Mouse (Mus musculus): ENCODE measurements around the gene Pard3.

Pard3 gene

GRCm38 (mm10) chr8:127181246-127181645 is 117.6 kb downstream of the Pard3 start:
- no peak for DNase-seq (ENCODE audit: extremely low spot score)

- no peak for DNase-seq (ENCODE audit: extremely low spot score)
Measured at GRCm38 (mm10) chr8:127182065-127182464, 118.4 kb downstream of the Pard3 start.

DNA sequence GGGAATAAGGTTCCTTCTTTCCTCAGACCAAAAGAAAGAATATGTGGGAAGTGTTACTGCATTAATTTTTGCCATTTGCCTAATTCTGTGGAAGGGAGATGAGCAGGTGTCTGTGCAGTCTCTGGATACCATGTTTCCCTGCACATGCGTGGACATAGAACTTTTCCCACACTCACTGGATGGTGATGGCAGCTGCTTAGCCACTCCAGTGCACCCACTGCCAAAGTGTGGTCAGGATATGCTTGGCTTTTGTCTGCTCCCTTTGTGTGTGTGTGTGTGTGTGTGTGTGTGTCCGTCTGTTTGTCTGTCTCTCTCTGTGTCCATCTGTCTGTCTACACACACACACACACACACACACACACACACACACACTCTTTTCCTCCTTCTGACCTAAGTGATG is 119.8 kb downstream of the Pard3 start:
- no peak for DNase-seq (ENCODE audit: extremely low spot score)

DNA sequence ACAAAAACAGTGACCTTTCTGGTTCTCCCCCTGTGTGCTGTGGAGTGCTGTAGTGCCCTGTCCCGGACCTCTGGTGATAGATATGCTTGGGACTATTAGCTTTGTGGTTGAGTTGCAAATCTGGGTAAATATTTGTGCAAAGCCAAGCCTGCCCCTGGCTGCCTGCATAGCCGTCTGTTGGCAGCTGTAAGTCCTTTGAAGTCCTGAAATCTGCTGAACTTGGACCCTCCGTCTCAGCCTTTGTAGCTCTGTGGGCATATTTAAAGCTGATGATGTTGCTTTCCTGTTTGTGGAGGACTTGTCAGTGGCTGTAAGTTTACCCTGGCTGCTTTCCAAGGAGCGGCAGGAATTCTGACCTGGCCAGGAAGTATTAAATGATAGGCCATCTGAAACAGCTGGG is 120.3 kb downstream of the Pard3 start:
- DNase-seq (ENCODE audit: extremely low spot score): no peak

- no peak for DNase-seq (ENCODE audit: extremely low spot score)
Measured at GRCm38 (mm10) chr8:127185897-127186296, 122.2 kb downstream of the Pard3 start.

DNA sequence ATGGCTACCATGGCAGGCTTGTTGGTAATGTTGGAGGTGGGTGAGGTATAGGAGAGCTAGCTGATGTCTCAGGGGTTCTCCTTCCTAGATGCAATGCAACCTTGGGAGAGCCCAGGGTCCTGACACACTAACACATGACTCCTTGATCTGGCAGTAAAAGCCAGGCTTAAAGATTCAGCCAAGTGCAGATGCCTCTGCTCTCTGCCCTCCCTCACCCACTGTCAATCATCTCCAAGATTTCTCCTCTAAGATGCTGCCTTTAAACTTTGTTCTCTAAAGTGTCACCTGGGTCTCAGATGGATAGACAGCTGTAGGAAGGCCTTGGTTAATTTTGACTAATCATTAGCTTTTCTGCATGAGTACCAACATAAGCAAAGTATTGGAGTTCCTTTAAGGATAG is 125.0 kb downstream of the Pard3 start:
- no peak for DNase-seq (ENCODE audit: extremely low spot score)

GRCm38 (mm10) chr8:127190350-127190749 is 126.7 kb downstream of the Pard3 start:
- peak; percentile 44 for DNase-seq (ENCODE audit: extremely low spot score)

DNA sequence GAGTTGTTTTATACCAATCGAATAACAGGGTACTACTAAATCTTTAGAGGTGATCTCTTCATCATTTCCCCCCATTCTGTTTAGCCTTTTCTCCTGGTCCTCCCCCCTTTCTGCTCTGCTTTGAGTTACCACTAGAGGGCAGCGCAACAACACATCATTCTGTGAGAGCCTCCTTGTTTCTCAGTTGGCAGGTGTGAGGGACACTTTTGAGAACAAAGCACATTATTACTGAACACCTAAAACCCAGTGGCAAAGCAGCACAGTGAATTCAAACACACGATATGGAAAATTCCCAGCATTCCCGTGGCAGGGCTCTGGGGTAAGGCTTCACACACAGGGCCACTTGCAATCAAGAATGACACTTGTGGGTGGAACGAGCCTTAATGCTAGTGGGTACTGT is 127.7 kb downstream of the Pard3 start:
- DNase-seq (ENCODE audit: extremely low spot score): peak; percentile 49

DNA sequence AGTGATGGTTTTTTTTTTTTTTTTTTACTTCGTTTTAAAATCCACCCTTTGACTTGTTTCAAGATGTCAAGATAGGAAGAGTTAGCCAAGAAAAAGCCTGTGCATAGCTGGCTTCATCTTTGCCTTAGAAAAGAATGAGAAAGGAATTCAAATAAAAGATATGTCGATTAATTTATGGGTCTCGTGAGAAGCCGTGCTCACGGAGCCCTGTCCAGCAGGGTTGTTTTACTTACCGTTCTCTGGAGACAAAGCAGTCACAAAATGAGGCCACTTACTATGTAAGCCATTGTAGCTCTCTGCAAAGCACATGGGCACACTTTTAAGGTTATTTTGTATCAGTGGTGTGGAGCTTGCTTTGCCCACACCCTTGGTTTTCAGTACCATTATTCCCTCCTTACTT is 128.1 kb downstream of the Pard3 start:
- no peak for DNase-seq (ENCODE audit: extremely low spot score)

GRCm38 (mm10) chr8:127192331-127192730 is 128.6 kb downstream of the Pard3 start:
- no peak for DNase-seq (ENCODE audit: extremely low spot score)

DNA sequence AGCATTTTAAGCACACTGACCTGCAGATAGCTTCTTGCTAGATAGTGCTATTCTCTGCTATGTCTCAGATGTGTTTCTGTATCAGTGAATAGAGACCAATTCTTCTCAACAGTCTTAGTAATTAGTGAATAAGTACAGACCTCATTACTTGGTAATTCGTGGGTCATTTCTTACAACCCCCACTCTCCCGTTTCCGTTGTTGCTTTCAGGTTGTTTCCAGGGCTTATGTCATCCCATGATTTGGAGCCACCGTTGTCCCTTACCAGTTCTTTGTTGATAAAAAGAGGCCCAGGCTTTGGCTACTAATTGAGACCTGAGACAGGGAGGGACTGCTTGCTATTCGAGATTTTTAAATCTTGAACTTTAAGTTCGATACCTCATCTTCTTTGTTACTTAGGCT is 129.7 kb downstream of the Pard3 start:
- DNase-seq (ENCODE audit: extremely low spot score): no peak

DNA sequence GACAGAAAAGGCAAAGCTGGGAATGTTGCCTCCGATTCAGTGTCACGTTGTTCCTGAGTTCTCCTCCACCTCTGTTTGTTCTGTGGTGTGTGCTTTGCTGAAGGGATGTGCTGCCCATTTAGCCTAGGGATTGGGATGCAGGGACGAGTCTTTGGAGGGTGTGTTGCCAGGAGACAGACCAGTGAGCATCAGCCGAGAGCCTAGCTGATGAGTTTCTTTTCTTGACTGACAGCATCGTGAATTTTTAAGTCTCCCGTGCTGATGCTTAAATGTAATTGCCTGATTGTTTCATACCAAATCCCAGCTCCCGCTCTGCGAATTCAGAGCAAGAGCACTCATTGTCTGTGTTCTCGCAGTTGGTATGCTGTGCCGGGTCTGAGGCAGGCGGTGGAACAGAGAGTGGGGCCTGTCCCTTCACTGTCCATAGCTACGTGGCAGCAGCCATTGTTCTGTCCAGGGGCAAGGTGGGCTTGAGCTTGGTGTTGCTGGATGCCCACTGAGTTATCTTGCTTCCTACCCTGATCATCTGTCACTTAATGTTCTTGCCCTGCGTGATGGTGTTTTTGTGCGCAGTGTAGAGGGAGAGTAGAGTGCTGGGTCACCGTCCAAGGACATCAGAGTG is 131.2 kb downstream of the Pard3 start:
- DNase-seq (ENCODE audit: extremely low spot score): no peak

DNA sequence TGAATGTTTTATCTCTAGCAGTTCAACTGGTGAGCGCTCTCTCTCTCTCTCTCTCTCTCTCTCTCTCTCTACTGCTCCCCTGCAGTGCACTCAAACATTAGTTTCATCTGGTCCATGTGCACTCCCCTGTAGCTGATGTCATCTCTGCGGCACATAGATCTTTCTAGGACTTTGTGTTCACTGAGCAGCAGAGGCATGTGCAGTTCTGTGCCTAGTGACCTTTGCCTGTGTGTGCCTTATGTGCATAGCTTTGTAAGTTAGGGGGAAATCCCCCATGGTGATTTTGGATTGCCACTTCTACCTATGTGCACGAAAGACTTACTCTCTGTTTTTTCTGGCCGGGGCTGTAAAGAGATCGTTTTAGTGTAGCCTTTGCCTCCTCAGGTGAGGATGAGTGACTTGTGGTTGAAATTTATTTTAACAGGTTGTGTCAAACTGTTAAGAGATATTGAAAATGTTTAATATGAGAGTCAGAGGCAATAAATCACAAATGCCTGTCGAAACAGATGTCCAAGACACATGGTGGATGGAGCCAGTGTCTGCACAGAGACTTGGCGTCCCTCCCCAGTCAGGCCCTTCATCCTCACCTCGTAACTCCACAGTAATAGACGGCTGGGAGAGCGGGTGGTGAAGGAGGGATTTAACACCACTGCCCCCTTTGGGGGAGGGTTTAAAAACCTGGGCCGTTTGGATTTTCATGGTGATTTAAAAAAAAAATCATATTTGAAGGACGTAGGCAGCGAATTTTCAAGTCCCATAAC is 133.0 kb downstream of the Pard3 start:
- no peak for DNase-seq (ENCODE audit: extremely low spot score)

DNA sequence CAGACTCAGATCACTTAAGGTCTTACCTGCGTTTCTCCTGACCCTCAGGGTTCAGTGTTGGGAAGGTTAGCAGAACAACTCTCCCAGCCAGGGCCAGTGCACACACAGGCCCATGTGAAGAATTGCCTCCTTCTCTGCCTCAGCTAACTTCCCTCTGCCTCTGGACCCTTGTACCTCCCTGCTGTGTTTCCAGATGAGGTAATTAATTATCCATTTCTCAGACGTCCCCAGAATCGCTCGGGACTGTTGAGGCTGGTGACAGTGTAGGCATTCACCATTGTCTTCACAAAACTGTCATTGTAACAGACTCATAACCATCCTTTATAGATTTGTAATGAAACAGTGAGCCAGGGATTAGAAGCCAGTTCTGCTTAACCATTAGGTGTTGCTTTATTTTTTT is 143.8 kb downstream of the Pard3 start:
- DNase-seq (ENCODE audit: extremely low spot score): no peak

GRCm38 (mm10) chr8:127210621-127211020 is 146.9 kb downstream of the Pard3 start:
- DNase-seq (ENCODE audit: extremely low spot score): no peak

- no peak for DNase-seq (ENCODE audit: extremely low spot score)
Measured at GRCm38 (mm10) chr8:127214338-127214737, 150.6 kb downstream of the Pard3 start.

GRCm38 (mm10) chr8:127214748-127215433 is 151.2 kb downstream of the Pard3 start:
- DNase-seq (ENCODE audit: extremely low spot score): no peak

GRCm38 (mm10) chr8:127220206-127220605 is 156.5 kb downstream of the Pard3 start:
- no peak for DNase-seq (ENCODE audit: extremely low spot score)

- DNase-seq (ENCODE audit: extremely low spot score): no peak
Measured at GRCm38 (mm10) chr8:127220615-127221014, 156.9 kb downstream of the Pard3 start.

GRCm38 (mm10) chr8:127222361-127222760 is 158.7 kb downstream of the Pard3 start:
- no peak for DNase-seq (ENCODE audit: extremely low spot score)

DNA sequence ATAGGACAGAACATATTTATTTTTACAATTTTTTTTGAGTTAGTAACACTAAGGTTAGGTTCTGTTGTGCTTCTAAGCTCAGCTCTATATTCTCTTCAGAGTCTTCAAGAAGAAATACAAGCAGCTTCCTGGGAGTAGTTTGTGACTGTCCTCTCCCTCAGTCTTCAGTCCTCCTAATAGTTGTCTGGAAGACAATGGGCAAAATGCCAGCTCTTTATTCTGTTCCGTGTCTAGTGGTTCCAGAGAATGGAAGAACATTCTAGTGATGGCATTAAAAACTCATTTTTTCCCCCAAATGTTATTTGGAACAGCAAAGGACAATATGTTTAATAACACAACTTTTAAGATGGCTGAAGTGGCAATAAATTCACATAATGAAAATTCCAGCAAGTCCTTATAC is 163.3 kb downstream of the Pard3 start:
- DNase-seq (ENCODE audit: extremely low spot score): no peak

DNA sequence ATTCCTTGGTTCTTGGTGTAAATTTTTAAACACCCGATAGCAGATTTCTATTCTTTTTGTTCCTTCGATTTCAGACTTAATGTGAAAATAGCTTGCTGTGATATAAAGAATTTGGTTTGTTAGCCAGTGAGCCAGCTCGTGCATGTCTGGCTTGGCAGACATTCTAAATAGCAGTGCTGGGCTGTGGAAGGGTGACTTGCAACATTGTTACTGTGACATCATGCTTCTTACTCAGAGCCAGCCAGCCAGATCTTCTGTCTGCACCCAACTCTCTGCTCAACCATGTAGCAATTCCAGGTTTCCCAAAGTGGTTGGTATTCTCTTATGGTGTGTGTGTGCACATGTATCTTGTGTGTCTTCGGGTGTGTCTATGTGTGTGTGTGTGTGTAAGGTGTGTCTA is 163.7 kb downstream of the Pard3 start:
- DNase-seq (ENCODE audit: extremely low spot score): no peak
